In the genomic region with DNA sequence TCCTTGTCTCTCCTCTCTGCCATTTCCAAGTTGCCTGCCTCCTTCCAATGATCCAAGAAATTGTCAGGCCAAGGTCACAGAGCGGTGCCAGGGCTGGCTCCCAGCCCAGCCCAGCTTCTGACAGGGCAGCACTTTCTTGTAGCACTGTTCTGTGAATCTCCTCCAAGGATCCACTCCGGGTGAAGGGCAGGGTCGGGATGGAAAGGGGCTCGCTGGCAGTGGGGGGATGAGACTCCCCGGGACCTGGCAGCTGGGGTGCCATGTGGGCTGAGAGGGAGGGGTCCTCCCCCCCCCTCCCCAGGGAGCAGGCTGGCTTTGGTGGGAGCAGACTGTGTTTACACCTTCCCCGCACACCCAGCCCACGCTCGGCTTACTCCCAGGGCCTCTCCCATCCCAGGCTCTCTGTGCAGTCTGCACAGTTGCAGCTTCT, we compare ENCODE assay signal across 8 mouse cellular contexts. TPM values are rescaled to one million over a fixed set of nuclear protein-coding genes. Genes with fewer than 3 reads are reported as not detected.
DNase-seq lines count a peak whose midpoint lies in the region; ATAC-seq and TF ChIP-seq lines count a peak whose summit lies in the region.

No protein-coding gene starts in this region.

- no peaks in the 10 kb centered on the region for H3K9me3 ChIP-seq in heart, embryonic 12.5 days (replicated peaks)
- no peaks in the 10 kb centered on the region for H3K9me3 ChIP-seq in embryonic facial prominence, embryonic 13.5 days

- 0 out of 2 replicates have a peak, but pooled peaks cover 16% of the 10 kb centered on the region for H3K27me3 ChIP-seq in heart, embryonic 12.5 days (replicated peaks)
- H3K27me3 ChIP-seq in embryonic facial prominence, embryonic 13.5 days, result peaks cover 8% of the 10 kb centered on the region
- no peaks in the 10 kb centered on the region for H3K27me3 ChIP-seq in thymus, adult 2 months (ENCODE audit: control insufficient read depth, insufficient read depth, low read length)

- TF ChIP-seq CTCF in thymus, adult 2 months (IDR thresholded peaks at IDR 0.05; ENCODE audit: borderline replicate concordance, control insufficient read depth, extremely low read depth, insufficient read depth, low read length, poor library complexity), result no peak

- H3K4me1 ChIP-seq in heart, embryonic 12.5 days (replicated peaks), result peaks cover 64% of the 10 kb centered on the region
- peaks cover 54% of the 10 kb centered on the region for H3K4me1 ChIP-seq in embryonic facial prominence, embryonic 13.5 days
- H3K4me1 ChIP-seq in thymus, adult 2 months (replicated peaks; ENCODE audit: control insufficient read depth, insufficient read depth, low read length), result peaks cover 36% of the 10 kb centered on the region

- intact Hi-C loops in heart, postnatal 25 days (cut with DNase I), result no loop called here

- no peaks in the 10 kb centered on the region for H3K36me3 ChIP-seq in heart, embryonic 12.5 days
- H3K36me3 ChIP-seq in embryonic facial prominence, embryonic 13.5 days, result no peaks in the 10 kb centered on the region
- H3K36me3 ChIP-seq in thymus, adult 2 months (ENCODE audit: control insufficient read depth, insufficient read depth, low read length), result no peaks in the 10 kb centered on the region

- H3K4me3 ChIP-seq in heart, embryonic 12.5 days, result no peak overlapping the region
- no peak overlapping the region for H3K4me3 ChIP-seq in embryonic facial prominence, embryonic 13.5 days
- H3K4me3 ChIP-seq in thymus, adult 2 months (ENCODE audit: control insufficient read depth, insufficient read depth, low read length), result no peak overlapping the region

- no peak for TF ChIP-seq POLR2A in thymus, adult 2 months (IDR thresholded peaks at IDR 0.05; ENCODE audit: control insufficient read depth, extremely low read depth, insufficient read depth, low read length, poor library complexity)

- H3K9ac ChIP-seq in heart, embryonic 12.5 days, result peak overlapping the region; percentile 50; the same call in 1 of the 2 replicates
- peak overlapping the region; percentile 52; the same call in 1 of the 2 replicates for H3K9ac ChIP-seq in embryonic facial prominence, embryonic 13.5 days

- H3K4me2 ChIP-seq in heart, embryonic 12.5 days, result no peak overlapping the region
- H3K4me2 ChIP-seq in embryonic facial prominence, embryonic 13.5 days, result 0 out of 2 replicates have a peak overlapping the region, but pooled peaks have one; percentile 28

- no peak overlapping the region for H3K27ac ChIP-seq in heart, embryonic 12.5 days (ENCODE audit: poor library complexity, severe bottlenecking)
- H3K27ac ChIP-seq in embryonic facial prominence, embryonic 13.5 days, result no peak overlapping the region
- H3K27ac ChIP-seq in thymus, adult 2 months (ENCODE audit: control insufficient read depth, insufficient read depth, low read length), result no peak overlapping the region

- no peak for ATAC-seq in heart, embryonic 12.5 days (ENCODE audit: insufficient number of reproducible peaks, low FRiP score)
- no peak for ATAC-seq in embryonic facial prominence, embryonic 13.5 days (ENCODE audit: insufficient number of reproducible peaks, insufficient read depth, low FRiP score, low TSS enrichment, low read depth)
- ATAC-seq in erythroid progenitor cell, adult 5-6 weeks (replicated peaks; ENCODE audit: low FRiP score, poor library complexity, severe bottlenecking), result no peak

- WGBS in heart, embryonic 12.5 days, result 50% methylated on average over 8 of the region's 8 CpGs
- 57% methylated on average over 8 of the region's 8 CpGs for WGBS in embryonic facial prominence, embryonic 13.5 days
- 83% methylated on average over 8 of the region's 8 CpGs for WGBS in thymus, adult 2 months

- DNase-seq in heart, postnatal 25 days (ENCODE audit: low spot score), result no peak
- DNase-seq in adipocyte (ENCODE audit: low spot score), result peak; percentile 86
- peak; percentile 65 to 76 for DNase-seq in layer of hippocampus, postnatal 14 days (ENCODE audit: low spot score in 2 of 2)
- peak; percentile 70 for DNase-seq in testis, postnatal 10 days (ENCODE audit: low spot score)
- DNase-seq in thymus, adult 2 months, result no peak

RNA-seq across cellular contexts. Expression of gene Cygb, which starts 7.8 kb away (rescaled TPM):
- polyA plus RNA-seq in heart, embryonic 12.5 days (2016; fragmentation: Nextera tagmentation; extraction: Ambion mirVana), result 1.3 and 1.4 TPM in 2 replicates
- total RNA-seq in heart, postnatal 25 days (2021), result 10 to 100 TPM; 34.8 to 49.8 TPM
- 7.1 and 7.9 TPM in 2 replicates for polyA plus RNA-seq in embryonic facial prominence, embryonic 13.5 days (2015; fragmentation: Nextera tagmentation; extraction: Ambion mirVana)
- total RNA-seq in layer of hippocampus, postnatal 14 days (2021), result 10 to 100 TPM; 48.9 to 52.1 TPM
- polyA plus RNA-seq in thymus, adult 2 months (2012; rRNA removed), result 9.4 and 14.0 TPM in 2 replicates
- not detected in 2 replicates for total RNA-seq in erythroid progenitor cell, adult 5-6 weeks (2015; ENCODE audit: low replicate concordance)
- not detected in 2 replicates for total RNA-seq in erythroid progenitor cell, adult 5-6 weeks (2017; ENCODE audit: low replicate concordance)

RNA-seq across cellular contexts. Expression of gene Prcd, which starts 8.6 kb away (rescaled TPM):
- polyA plus RNA-seq in heart, embryonic 12.5 days (2016; fragmentation: Nextera tagmentation; extraction: Ambion mirVana), result 0.73 TPM in 1 of 2 replicates, not detected in the other
- 1 to 10 TPM; 1.0 to 1.6 TPM for total RNA-seq in heart, postnatal 25 days (2021)
- 0.69 and 0.80 TPM in 2 replicates for polyA plus RNA-seq in embryonic facial prominence, embryonic 13.5 days (2015; fragmentation: Nextera tagmentation; extraction: Ambion mirVana)
- total RNA-seq in layer of hippocampus, postnatal 14 days (2021), result 1 to 10 TPM; 4.6 to 5.0 TPM
- 0.36 and 0.97 TPM in 2 replicates for polyA plus RNA-seq in thymus, adult 2 months (2012; rRNA removed)
- not detected in 2 replicates for total RNA-seq in erythroid progenitor cell, adult 5-6 weeks (2015; ENCODE audit: low replicate concordance)
- total RNA-seq in erythroid progenitor cell, adult 5-6 weeks (2017; ENCODE audit: low replicate concordance), result not detected in 2 replicates

RNA-seq across cellular contexts. Expression of gene Rhbdf2, which starts 35.1 kb away (rescaled TPM):
- 7.5 and 8.1 TPM in 2 replicates for polyA plus RNA-seq in heart, embryonic 12.5 days (2016; fragmentation: Nextera tagmentation; extraction: Ambion mirVana)
- 10 to 100 TPM; 10.6 to 12.8 TPM for total RNA-seq in heart, postnatal 25 days (2021)
- polyA plus RNA-seq in embryonic facial prominence, embryonic 13.5 days (2015; fragmentation: Nextera tagmentation; extraction: Ambion mirVana), result 4.2 and 4.3 TPM in 2 replicates
- total RNA-seq in layer of hippocampus, postnatal 14 days (2021), result 1 to 10 TPM; 1.6 to 1.7 TPM
- polyA plus RNA-seq in thymus, adult 2 months (2012; rRNA removed), result 40.8 and 44.4 TPM in 2 replicates
- 6.3 and 12.6 TPM in 2 replicates for total RNA-seq in erythroid progenitor cell, adult 5-6 weeks (2015; ENCODE audit: low replicate concordance)
- 5.9 and 11.5 TPM in 2 replicates for total RNA-seq in erythroid progenitor cell, adult 5-6 weeks (2017; ENCODE audit: low replicate concordance)

Comparison
In these comparisons a context has a peak if more than half of its experiments do, and no peak if none do; other contexts are left out.
1. DNase-seq: peak in adipocyte (single experiment), layer of hippocampus, postnatal 14 days (2 of 2) and testis, postnatal 10 days (single experiment); none in heart, postnatal 25 days (single experiment) and thymus, adult 2 months (single experiment).
2. RNA of gene Cygb, which starts 7.8 kb away (total RNA-seq): 48.9 to 52.1 TPM in layer of hippocampus, postnatal 14 days and 34.8 to 49.8 TPM in heart, postnatal 25 days; not detected in erythroid progenitor cell, adult 5-6 weeks; every median in the first group is over 10 times any median in the second.